Mouse (Mus musculus) embryo, embryonic 10.5 days (tissue): ENCODE results near the gene Carns1.

Source experiments
- DNase-seq: peaks from one replicate; pipeline ENCODE4 v3.0.0-alpha.2; 2015; ENCODE audit warnings: low spot score

Carns1 gene

GRCm38 (mm10) chr19:4201291-4201909 is 26.1 kb upstream of the Carns1 start, which contains the start of gene Rad9a:
Gene Rad9a (minus strand): TSS chr19:4201662.
- DNase-seq, result peak; percentile 100

GRCm38 (mm10) chr19:4197180-4197579 is 21.9 kb upstream of the Carns1 start:
- DNase-seq, result no peak

GRCm38 (mm10) chr19:4196548-4196947 is 21.3 kb upstream of the Carns1 start:
- DNase-seq, result no peak

GRCm38 (mm10) chr19:4196048-4196447 is 20.8 kb upstream of the Carns1 start:
- DNase-seq, result no peak

DNA sequence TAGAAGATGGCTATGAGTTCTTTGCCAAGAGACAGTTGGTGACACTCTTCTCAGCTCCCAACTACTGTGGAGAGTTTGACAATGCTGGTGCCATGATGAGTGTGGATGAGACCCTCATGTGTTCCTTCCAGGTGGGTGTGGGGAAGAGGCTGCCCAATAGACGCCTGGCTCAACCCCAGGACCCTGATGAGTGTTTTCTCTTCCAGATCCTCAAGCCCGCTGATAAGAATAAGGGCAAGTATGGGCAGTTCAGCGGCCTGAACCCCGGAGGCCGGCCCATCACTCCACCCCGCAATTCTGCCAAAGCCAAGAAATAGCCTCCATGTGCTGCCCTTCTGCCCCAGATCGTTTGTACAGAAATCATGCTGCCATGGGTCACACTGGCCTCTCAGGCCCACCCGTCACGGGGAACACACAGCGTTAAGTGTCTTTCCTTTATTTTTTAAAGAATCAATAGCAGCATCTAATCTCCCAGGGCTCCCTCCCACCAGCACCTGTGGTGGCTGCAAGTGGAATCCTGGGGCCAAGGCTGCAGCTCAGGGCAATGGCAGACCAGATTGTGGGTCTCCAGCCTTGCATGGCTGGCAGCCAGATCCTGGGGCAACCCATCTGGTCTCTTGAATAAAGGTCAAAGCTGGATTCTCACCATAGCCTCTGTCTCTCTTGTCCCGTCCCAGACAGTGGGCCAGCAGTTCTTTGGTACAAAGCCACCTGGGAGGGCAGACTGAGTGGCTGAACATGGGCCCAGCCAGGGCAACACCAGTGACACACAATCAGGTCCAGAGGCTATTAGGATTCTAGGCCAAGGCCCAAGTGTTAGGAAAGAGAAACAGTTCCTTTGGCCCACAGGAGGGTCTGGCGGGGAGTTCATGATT is 19.7 kb upstream of the Carns1 start:
- DNase-seq, result no peak

GRCm38 (mm10) chr19:4194021-4194724 is 18.9 kb upstream of the Carns1 start:
- no peak for DNase-seq

GRCm38 (mm10) chr19:4193129-4193528 is 17.9 kb upstream of the Carns1 start:
- no peak for DNase-seq

DNA sequence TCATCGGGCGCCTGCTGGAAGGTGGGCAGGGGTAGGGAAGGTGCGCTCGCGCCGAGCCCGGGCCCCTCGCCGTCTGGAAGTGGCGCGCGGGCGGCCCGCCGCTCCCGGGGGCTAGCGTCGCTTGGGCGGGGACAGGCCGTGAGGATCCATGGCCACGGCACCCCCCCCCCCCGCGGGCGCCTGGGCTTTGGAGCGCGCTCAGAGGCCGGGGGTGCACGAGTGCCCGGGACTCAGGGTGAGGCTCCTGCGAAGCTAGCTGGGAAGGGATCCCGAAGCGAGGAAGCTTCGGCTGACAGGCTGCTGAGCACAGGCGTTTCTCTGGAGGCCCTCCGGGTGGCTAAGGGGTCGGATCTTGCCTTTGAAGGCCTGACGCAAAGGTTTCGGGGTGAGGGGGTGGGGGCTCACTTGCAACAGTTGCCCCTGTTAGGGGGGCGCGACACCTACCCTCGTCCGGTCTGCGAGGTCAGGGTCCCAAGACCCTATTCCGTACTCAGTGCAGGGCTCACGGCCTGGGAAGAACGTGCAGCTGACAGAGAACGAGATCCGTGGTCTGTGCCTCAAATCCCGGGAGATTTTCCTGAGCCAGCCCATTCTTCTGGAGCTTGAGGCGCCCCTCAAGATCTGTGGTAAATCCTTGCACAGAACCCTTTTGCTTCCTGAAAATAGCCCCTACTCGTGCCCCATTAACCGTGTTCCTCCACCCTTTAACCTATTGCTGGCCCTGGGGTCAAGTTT is 17.1 kb upstream of the Carns1 start:
- peak; percentile 48 for DNase-seq

GRCm38 (mm10) chr19:4191528-4192250 is 16.4 kb upstream of the Carns1 start, which contains the start of gene Ppp1ca:
Gene Ppp1ca (plus strand): TSS chr19:4192065.
- peak; percentile 96 for DNase-seq

DNA sequence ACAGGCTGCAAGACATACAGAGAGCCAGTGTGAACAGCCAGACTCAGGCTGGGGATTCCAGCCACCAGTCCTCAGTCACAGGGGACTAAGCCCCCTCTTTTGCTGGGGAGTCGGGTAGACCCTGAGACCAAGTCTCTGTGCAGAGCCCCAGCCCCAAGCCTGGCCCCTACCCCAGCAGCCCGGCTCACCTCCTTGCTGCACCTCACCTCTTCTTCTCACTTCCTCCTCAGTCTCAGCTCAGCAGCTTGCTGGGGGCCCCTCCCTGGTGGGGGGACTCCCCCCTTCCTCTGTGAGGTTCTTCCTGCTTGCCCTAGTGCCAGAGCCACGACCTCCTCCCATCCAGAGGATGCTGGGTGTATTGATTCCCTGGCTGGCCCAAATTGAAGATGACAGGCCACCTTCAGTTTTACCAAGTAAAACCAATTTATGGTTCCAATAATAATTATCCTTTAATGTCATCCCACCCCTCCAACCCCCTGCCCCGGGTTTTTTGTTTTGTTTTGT is 15.6 kb upstream of the Carns1 start, which contains the start of gene Tbc1d10c:
Gene Tbc1d10c, minus strand, starts transcription at position 454 of the 504 bp plus-strand sequence.
- no peak for DNase-seq

GRCm38 (mm10) chr19:4189051-4189620 is 13.9 kb upstream of the Carns1 start:
- no peak for DNase-seq

DNA sequence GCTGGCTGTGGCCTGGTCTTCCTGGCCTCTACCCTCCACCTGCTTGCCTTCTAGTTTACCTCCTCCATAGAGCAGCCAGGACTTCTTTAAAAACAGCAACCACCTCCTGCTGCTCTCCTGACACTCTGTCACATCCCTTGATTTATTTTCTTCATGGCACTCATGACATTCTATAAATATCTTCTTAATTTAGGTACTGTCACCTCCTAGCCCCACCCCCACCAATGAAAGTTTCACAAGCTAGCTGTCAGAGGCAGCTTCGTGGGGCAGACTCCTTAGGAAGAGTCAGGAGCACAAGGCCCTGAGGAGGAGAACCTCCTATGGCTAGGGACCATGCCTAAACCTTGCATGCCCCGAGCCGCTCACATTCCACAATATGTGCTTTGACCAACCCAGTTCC is 12.0 kb upstream of the Carns1 start:
- no peak for DNase-seq

GRCm38 (mm10) chr19:4184976-4185975 is 10.0 kb upstream of the Carns1 start:
- no peak for DNase-seq

- DNase-seq, result no peak
Measured at GRCm38 (mm10) chr19:4183689-4184088, 8.4 kb upstream of the Carns1 start.

DNA sequence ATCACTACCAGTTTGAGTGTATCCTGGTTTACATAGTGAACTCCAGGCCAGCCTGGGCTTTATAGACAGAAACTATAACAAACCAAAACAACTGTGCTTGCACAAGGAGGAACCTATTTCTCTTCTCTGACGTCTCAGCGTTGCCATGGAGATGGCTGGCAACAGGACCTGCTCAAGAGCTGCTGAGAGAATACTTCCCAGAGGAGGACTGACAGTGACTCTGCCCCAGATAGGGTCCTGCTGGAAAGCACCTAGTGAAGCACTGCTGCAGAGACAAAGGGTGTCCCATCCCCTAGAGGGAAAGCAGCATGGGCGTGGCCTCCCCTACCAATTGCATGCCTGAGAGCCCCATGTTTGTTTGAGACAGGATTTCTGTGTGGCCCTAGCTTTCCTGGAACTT is 6.6 kb upstream of the Carns1 start:
- DNase-seq, result peak; percentile 60

- no peak for DNase-seq
Measured at GRCm38 (mm10) chr19:4180411-4180810, 5.1 kb upstream of the Carns1 start.

DNA sequence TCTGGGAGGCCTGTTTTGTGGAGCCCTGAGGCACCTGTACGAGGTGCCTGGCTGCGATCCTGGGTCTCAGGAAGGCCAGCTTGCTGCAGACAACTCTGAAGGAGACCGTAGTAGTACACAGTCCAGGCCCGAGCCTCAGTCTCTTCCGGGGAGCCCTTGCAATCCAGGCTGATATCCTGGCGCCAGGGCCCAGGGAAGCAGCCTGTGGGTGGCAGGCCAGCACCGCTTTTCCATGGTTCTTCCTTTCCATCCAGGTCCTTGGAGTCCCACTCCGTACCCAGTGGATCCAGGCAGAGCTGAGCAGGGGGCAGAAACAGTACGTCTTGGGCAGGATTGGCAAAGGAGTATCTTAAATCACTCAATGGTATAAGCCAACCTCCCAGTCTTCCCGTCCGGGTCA is 2.4 kb downstream of the Carns1 start:
- DNase-seq, result no peak

DNA sequence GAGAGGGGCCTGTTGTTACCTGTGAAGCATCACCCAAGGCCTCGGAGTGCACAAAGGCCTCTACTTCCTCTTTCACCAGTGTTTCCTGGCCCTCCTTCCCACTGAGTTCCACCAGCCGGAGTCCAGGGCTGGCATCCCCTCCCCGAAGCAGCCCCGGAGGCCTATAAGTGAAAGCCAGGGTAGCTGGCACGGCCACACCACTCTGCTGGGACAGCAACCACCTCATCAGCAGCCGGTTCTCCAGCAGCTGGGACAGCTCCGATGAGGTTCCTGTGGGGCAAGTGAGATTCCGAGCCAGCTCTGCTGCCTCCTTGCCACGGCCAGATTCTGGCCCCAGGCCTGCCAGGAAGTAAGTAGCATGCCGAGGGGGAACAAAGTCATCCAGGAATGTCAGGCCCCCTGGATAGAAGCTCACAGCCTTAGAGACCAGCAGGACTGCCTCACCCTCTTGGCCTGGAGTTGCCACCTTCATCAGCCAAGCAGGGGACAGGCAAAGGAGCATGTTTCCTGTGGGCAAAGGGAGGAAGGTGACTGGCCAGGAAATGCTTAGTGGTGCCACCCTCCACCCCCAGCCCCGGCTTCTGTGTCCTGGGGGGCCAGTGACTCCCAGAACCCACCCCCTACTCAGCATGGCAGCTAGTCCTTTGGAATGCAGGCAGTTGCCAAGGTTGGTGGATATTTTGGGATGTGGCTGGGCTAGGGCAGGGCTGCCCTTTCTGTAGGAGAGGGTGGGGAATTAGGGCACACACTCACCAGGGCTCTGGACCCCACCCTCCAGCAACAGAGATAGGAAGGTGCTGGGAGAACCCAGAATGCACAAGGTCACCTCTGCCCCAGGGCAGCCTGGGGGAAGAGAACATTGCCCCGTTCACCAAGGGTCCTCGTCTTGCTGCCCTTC is 3.6 kb downstream of the Carns1 start:
- no peak for DNase-seq
